Mouse (Mus musculus) heart, embryonic 14.5 days (tissue): ENCODE results near the gene Utp18. TPM values are rescaled to one million over a fixed set of nuclear protein-coding genes. Genes with fewer than 3 reads are reported as not detected.

Source experiments
- ATAC-seq: fragments of 200-750 bp; cut with Nextera tagmentation; 2 replicates; pipeline ENCODE4 v1.8.0; 2017; ENCODE audit warnings: low read depth, moderate TSS enrichment; ENCODE audit not compliant: insufficient number of reproducible peaks, insufficient read depth, low FRiP score
- H3K27ac ChIP-seq, 2 experiments: fragments of 200-500 bp in 1 of 2; fragments of 300-500 bp in 1 of 2; sonication (generic) in 1 of 2; replicated peaks in 1 of 2; 2 replicates each; pipeline ENCODE4 v1.5.1; 2012 to 2014; ENCODE audit warnings: low read depth in 2 of 2, low read length in 2 of 2, control low read depth in 1 of 2, mild to moderate bottlenecking in 1 of 2, mixed read lengths in 1 of 2; ENCODE audit not compliant: control insufficient read depth in 1 of 2, insufficient read depth in 1 of 2
- H3K27me3 ChIP-seq: fragments of 300-500 bp; sonication (generic); 2 replicates; pipeline ENCODE4 v1.6.1; 2014; ENCODE audit warnings: mild to moderate bottlenecking, low read length, control low read depth; ENCODE audit not compliant: control insufficient read depth, insufficient read depth
- H3K36me3 ChIP-seq: fragments of 300-500 bp; sonication (generic); 2 replicates; pipeline ENCODE4 v1.6.1; 2014; ENCODE audit warnings: mild to moderate bottlenecking, control low read depth, low read length, mixed read lengths; ENCODE audit not compliant: control insufficient read depth, insufficient read depth
- H3K4me1 ChIP-seq, 2 experiments: fragments of 200-500 bp in 1 of 2; fragments of 300-500 bp in 1 of 2; sonication (generic) in 1 of 2; 2 replicates each; pipeline ENCODE4 v1.6.1; 2012 to 2014; ENCODE audit warnings: low read length in 2 of 2, control low read depth in 1 of 2, mixed read lengths in 1 of 2; ENCODE audit not compliant: control insufficient read depth in 2 of 2, insufficient read depth in 2 of 2
- H3K4me2 ChIP-seq: fragments of 300-500 bp; sonication (generic); 2 replicates; pipeline ENCODE4 v1.6.1; 2014; ENCODE audit warnings: mild to moderate bottlenecking, low read length
- H3K4me3 ChIP-seq, 2 experiments: fragments of 200-500 bp in 1 of 2; fragments of 300-500 bp in 1 of 2; sonication (generic) in 1 of 2; 2 replicates each; pipeline ENCODE4 v1.5.1; 2012 to 2014; ENCODE audit warnings: low read length in 2 of 2, mild to moderate bottlenecking in 2 of 2, control low read depth in 1 of 2, low read depth in 1 of 2, moderate library complexity in 1 of 2; ENCODE audit not compliant: control insufficient read depth in 1 of 2, insufficient read depth in 1 of 2
- H3K9ac ChIP-seq: fragments of 300-500 bp; sonication (generic); 2 replicates; pipeline ENCODE4 v1.6.1; 2014; ENCODE audit warnings: mild to moderate bottlenecking, low read length
- H3K9me3 ChIP-seq: fragments of 300-500 bp; sonication (generic); 2 replicates; pipeline ENCODE4 v1.6.1; 2016; ENCODE audit warnings: low read length, control low read depth; ENCODE audit not compliant: control insufficient read depth
- whole genome bisulfite sequencing: fragments of 180-500 bp; shearing (Covaris S2); extraction: QIAGEN DNeasy Blood & Tissue Kit; methylation state at CpG from one replicate; pipeline ENCODE4 v1.1.7; 2014; 5-methylcytosine and 5-hydroxymethylcytosine counted together
- polyA plus RNA-seq: library from polyadenylated mRNA; unstranded; fragments of >200 nt; fragmentation: Nextera tagmentation; extraction: Ambion mirVana; gene quantifications from 2 replicates; pipeline ENCODE4 v1.2.1, GENCODE M21; 2014

Gene Utp18
- polyA plus RNA-seq, 1 experiment from 2014 or later: 18.6 TPM

- H3K9ac ChIP-seq: no peak overlapping the region
- H3K27ac ChIP-seq: no peak overlapping the region
- no peak overlapping the region for H3K4me2 ChIP-seq
- H3K4me3 ChIP-seq: no peak overlapping the region
- H3K4me1 ChIP-seq: no peaks in the 10 kb centered on the region
- no peaks in the 10 kb centered on the region for H3K27me3 ChIP-seq
- no peak for ATAC-seq
- no peaks in the 10 kb centered on the region for H3K36me3 ChIP-seq
- 73% methylated on average over 14 of the region's 14 CpGs for WGBS
- no peaks in the 10 kb centered on the region for H3K9me3 ChIP-seq
Measured at GRCm38 (mm10) chr11:93828619-93829326, 56.8 kb downstream of the Utp18 start.

- Histone ChIP-seq H3K36me3 (no peaks in the 10 kb centered on the region), H3K4me2 (no peak overlapping the region), H3K4me1 (no peaks in the 10 kb centered on the region; a peak in 2 of 4 replicates), H3K4me3 (no peak overlapping the region), H3K27ac (no peak overlapping the region), H3K9ac (no peak overlapping the region), H3K27me3 (no peaks in the 10 kb centered on the region), H3K9me3 (no peaks in the 10 kb centered on the region)
- ATAC-seq: no peak
- 66% methylated on average over 2 of the region's 2 CpGs for WGBS
Measured at GRCm38 (mm10) chr11:93822261-93822660, 63.3 kb downstream of the Utp18 start.

- no peak overlapping the region for H3K4me3 ChIP-seq
- no peaks in the 10 kb centered on the region for H3K36me3 ChIP-seq
- H3K9me3 ChIP-seq: no peaks in the 10 kb centered on the region
- H3K9ac ChIP-seq: no peak overlapping the region
- no peak overlapping the region for H3K27ac ChIP-seq
- ATAC-seq: no peak
- no peaks in the 10 kb centered on the region; a peak in 2 of 4 replicates for H3K4me1 ChIP-seq
- H3K27me3 ChIP-seq: no peaks in the 10 kb centered on the region
- no peak overlapping the region for H3K4me2 ChIP-seq
- 43% methylated on average over 2 of the region's 2 CpGs for WGBS
Measured at GRCm38 (mm10) chr11:93821533-93821932, 64.0 kb downstream of the Utp18 start.

- no peak overlapping the region for H3K4me2 ChIP-seq
- 30% methylated on average over 15 of the region's 15 CpGs for WGBS
Measured at GRCm38 (mm10) chr11:93817966-93818738, 67.4 kb downstream of the Utp18 start.

GRCm38 (mm10) chr11:93812955-93813354 lies 72.6 kb downstream of the Utp18 start:
- 83% methylated on average over 4 of the region's 4 CpGs for WGBS
- no peak overlapping the region for H3K9ac ChIP-seq
- no peak overlapping the region for H3K27ac ChIP-seq
- ATAC-seq: no peak
- no peak overlapping the region for H3K4me3 ChIP-seq
- H3K4me1 ChIP-seq: no peaks in the 10 kb centered on the region
- H3K4me2 ChIP-seq: no peak overlapping the region
- no peaks in the 10 kb centered on the region for H3K36me3 ChIP-seq
- no peaks in the 10 kb centered on the region for H3K9me3 ChIP-seq
- no peaks in the 10 kb centered on the region for H3K27me3 ChIP-seq

More at GRCm38 (mm10) chr11:93817966-93818738, 67.4 kb downstream of the Utp18 start:
- Histone ChIP-seq H3K27ac (no peak overlapping the region), H3K9me3 (no peaks in the 10 kb centered on the region), H3K4me3 (no peak overlapping the region), H3K27me3 (no peaks in the 10 kb centered on the region), H3K9ac (no peak overlapping the region), H3K4me1 (no peaks in the 10 kb centered on the region; a peak in 2 of 4 replicates), H3K36me3 (no peaks in the 10 kb centered on the region)
- ATAC-seq: no peak

GRCm38 (mm10) chr11:93812125-93812868 lies 73.3 kb downstream of the Utp18 start:
- H3K9ac ChIP-seq: no peak overlapping the region
- H3K36me3 ChIP-seq: no peaks in the 10 kb centered on the region
- H3K4me1 ChIP-seq: no peaks in the 10 kb centered on the region
- no peak overlapping the region for H3K4me2 ChIP-seq
- WGBS: 28% methylated on average over 11 of the region's 11 CpGs
- H3K4me3 ChIP-seq: no peak overlapping the region
- H3K27ac ChIP-seq: no peak overlapping the region
- no peak for ATAC-seq
- H3K27me3 ChIP-seq: no peaks in the 10 kb centered on the region
- H3K9me3 ChIP-seq: no peaks in the 10 kb centered on the region
